Mouse (Mus musculus) megakaryocyte, embryonic 14.5 days (primary cell): ENCODE results near the gene Nit2. TPM values are rescaled to one million over a fixed set of nuclear protein-coding genes. Genes with fewer than 3 reads are reported as not detected.

ENCODE experiments used
- H3K27me3 ChIP-seq: replicated peaks from 2 replicates; pipeline ENCODE3; 2012; ENCODE audit warnings: inconsistent platforms
- H3K36me3 ChIP-seq: replicated peaks from 2 replicates; pipeline ENCODE3; 2012; ENCODE audit warnings: low read length, inconsistent platforms, mixed read lengths
- H3K4me1 ChIP-seq: 2 replicates; pipeline ENCODE4 v1.6.1; 2012; ENCODE audit warnings: inconsistent platforms
- H3K4me3 ChIP-seq: replicated peaks from 2 replicates; pipeline ENCODE3; 2012; ENCODE audit warnings: moderate library complexity, mild to moderate bottlenecking, inconsistent platforms
- H3K9me3 ChIP-seq: 2 replicates; pipeline ENCODE4 v1.6.1; 2012; ENCODE audit warnings: inconsistent platforms
- FLI1 ChIP-seq: IDR thresholded peaks from 2 replicates; pipeline ENCODE4 v1.6.1; 2012; ENCODE audit warnings: low read length, inconsistent platforms, mixed read lengths
- GATA1 ChIP-seq: IDR thresholded peaks from 3 replicates; pipeline ENCODE4 v1.6.1; 2012; ENCODE audit warnings: mixed read lengths, low read length, inconsistent platforms, borderline replicate concordance
- polyA plus RNA-seq: library from polyadenylated mRNA; stranded (reverse); fragments of >175 nt; gene quantifications from 2 replicates; pipeline ENCODE4 v1.2.3, GENCODE M21; 2012; ENCODE audit warnings: low replicate concordance; ENCODE audit not compliant: insufficient read depth

The Nit2 gene
- polyA plus RNA-seq, result 5.7 TPM in 1 of 2 replicates, not detected in the other

DNA sequence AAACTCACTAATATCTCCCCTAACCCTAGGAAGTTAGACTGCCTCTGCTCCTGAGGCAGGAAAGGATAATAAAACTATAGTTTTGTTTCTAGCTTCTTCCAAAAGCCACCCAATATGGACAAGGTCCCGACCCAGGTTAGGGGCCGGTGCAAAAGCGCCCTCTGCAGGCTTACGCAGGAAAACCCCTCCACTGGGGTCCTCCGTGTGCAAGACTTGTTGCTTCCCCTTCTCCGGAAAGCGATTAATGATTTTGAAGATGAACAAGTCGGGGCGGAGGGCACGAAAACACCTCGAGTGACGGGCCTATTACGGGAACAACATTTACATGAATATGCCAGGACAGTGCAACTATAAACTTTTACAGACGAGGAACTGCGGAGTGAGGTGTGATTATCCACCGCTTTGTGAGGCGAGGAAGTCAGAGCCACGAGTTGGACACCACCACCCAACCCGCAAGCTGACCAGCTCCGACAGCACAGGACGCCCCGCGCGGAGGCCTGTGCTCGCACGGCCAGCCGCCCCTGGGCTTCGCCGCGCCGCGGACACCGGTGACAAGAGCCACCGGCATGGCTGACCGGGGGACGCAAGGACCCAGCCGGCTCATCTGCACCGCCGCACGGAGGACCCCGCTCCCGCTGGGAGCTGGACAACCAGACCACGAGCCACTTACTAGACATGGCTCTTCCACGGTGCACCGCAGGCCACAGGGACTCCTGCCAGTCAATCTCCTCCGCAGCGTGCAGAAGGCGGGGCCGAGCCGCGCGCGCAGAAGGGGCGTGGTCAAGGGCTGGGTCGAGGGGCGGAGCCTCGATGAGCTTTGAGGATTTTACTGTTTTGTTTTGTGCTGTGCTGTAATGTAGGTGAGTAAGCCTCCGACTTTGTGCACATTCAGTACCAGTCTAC lies at the start of gene Nit2:
Gene Nit2 (minus strand): TSS at position 731 of the 903 bp plus-strand sequence.
- TF ChIP-seq FLI1 (no peak), GATA1 (no peak)
- peaks cover 69% of the 10 kb centered on the region for H3K36me3 ChIP-seq
- H3K4me1 ChIP-seq, result peaks cover 46% of the 10 kb centered on the region
- no peaks in the 10 kb centered on the region for H3K9me3 ChIP-seq
- H3K27me3 ChIP-seq, result no peaks in the 10 kb centered on the region
- H3K4me3 ChIP-seq, result peak within 1 kb of the TSS; percentile 98

DNA sequence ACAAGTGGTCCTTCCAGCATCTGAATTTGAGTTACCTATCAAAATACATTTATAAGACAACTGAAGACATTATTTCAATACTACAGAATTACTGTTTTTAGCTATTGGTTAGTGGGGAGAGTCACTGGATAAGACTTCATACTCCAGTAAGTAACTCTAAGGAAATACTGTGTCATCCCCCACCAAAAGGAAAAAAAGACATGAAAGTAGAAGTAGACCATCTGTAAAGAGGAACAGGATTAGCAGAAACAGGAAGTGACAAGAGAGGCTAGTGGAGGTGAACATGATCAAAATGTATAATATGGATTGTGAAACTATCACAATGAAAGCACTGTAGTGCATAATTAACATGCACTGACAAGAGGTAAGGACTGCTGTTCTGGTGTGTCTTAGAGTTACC lies 48.8 kb upstream of the Nit2 start:
- Histone ChIP-seq H3K27me3 (no peaks in the 10 kb centered on the region), H3K36me3 (peaks cover 76% of the 10 kb centered on the region), H3K4me1 (peaks cover 20% of the 10 kb centered on the region), H3K9me3 (no peaks in the 10 kb centered on the region), H3K4me3 (no peak overlapping the region)
- no peak for TF ChIP-seq GATA1
- TF ChIP-seq FLI1, result no peak

DNA sequence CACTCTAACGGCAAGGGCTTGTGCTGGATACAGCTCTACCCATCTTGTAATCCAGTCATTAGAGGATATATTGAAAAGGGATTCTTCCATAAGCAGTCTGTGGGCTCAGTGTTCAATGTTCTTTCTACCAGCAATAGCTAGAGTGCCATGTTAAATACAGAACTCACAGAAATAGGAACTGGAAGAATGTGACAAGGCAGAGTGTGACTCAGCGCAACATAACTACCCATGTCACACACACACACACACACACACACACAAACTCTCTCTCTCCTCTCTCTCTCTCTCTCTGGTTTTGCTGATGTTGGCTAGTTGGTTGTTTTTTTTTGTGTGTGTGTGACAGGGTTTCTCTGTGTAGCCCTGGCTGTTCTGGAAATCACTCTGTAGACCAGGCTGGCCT lies 43.9 kb upstream of the Nit2 start:
- TF ChIP-seq FLI1 (no peak), GATA1 (no peak)
- no peaks in the 10 kb centered on the region for H3K9me3 ChIP-seq
- no peaks in the 10 kb centered on the region for H3K27me3 ChIP-seq
- H3K4me1 ChIP-seq, result peaks cover 23% of the 10 kb centered on the region
- peak overlapping the region; percentile 62 for H3K4me3 ChIP-seq
- H3K36me3 ChIP-seq, result peaks cover 74% of the 10 kb centered on the region

DNA sequence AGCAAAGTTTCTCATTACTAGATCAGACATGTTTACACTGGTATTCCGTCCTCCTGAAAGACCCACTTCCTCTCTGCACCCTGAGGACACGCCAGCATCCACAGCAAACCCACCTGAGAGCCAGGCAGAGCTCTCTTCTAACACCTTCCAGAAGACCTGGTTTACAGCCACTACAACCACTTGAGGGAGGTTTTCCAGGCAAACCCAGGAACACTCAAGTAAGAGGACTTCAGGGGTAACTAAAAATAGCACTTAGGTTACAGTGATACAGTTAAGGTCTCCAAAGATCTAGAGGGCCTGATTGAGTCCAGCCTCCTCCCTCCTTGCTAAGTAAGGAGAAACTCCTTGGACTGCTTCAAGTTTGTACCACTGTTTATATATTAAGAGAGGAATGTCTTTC lies 41.2 kb upstream of the Nit2 start:
- Histone ChIP-seq H3K27me3 (no peaks in the 10 kb centered on the region), H3K4me3 (no peak overlapping the region), H3K9me3 (no peaks in the 10 kb centered on the region), H3K4me1 (peaks cover 13% of the 10 kb centered on the region), H3K36me3 (peaks cover 55% of the 10 kb centered on the region)
- TF ChIP-seq FLI1 (no peak), GATA1 (no peak)

DNA sequence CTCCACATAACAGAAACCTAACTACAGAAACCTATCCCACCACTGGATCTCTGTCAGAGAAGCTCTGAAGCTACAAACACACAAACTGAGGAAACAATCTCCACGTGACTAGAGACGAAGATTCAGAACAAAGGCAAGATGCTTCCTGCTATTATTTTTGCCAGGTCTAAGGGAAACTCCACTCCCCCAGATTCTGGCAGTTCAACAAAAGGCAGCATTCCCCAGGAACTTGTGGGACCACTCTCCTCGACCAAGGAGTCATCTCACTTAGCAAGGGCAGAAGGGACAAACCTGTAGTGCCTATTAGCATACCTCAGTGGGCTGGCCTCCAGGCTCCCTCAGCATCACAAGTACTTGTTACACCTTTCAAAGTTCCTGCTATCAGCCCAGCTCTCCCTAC lies 30.1 kb upstream of the Nit2 start:
- Histone ChIP-seq H3K4me1 (peaks cover 6% of the 10 kb centered on the region; the same call in 1 of the 2 replicates), H3K9me3 (no peaks in the 10 kb centered on the region), H3K36me3 (peaks cover 77% of the 10 kb centered on the region), H3K4me3 (no peak overlapping the region), H3K27me3 (no peaks in the 10 kb centered on the region)
- TF ChIP-seq FLI1 (no peak), GATA1 (no peak)

DNA sequence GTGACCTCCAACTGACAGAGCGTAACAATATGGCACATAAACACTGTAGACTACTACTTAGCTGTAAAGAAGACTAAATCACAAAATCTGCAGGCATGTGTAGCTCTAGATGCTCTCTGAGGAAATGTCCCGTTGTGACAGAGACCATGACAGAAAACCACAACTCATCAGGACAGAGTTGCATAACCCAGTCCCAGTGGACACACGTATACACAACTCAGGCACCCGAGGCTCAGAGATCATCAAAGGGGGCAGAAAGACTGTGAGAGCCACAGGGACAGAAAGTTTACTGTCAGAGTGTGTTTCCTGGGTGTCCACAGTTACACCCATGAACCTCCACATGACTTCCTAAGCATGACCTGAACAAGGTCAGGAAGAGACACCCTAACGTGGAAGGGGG lies 29.4 kb upstream of the Nit2 start:
- TF ChIP-seq FLI1 (no peak), GATA1 (no peak)
- no peaks in the 10 kb centered on the region for H3K9me3 ChIP-seq
- H3K36me3 ChIP-seq, result peaks cover 84% of the 10 kb centered on the region
- H3K4me3 ChIP-seq, result no peak overlapping the region
- peaks cover 6% of the 10 kb centered on the region; the same call in 1 of the 2 replicates for H3K4me1 ChIP-seq
- no peaks in the 10 kb centered on the region for H3K27me3 ChIP-seq

DNA sequence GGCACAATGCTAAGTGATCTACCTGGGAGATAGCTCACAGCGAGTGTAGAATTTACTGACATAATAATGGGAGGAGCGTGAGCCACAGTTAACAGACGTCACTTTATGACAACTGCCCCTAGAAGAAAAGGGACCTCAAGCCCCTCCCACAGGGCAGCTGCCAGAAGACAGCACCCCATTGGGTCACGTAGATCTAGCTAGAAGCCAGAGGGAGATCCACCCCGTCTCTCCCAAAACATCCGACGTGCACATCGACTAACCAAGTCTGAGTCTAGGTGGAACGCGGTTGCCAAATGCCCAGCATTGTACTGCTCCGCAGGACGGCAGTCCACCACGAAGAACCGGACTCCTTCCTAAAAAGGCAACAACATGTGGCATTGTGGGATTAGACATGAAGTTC lies 24.1 kb upstream of the Nit2 start:
- no peaks in the 10 kb centered on the region for H3K9me3 ChIP-seq
- TF ChIP-seq GATA1, result no peak
- TF ChIP-seq FLI1, result no peak
- H3K4me1 ChIP-seq, result peaks cover 29% of the 10 kb centered on the region
- H3K4me3 ChIP-seq, result no peak overlapping the region
- H3K36me3 ChIP-seq, result peaks cover 74% of the 10 kb centered on the region
- H3K27me3 ChIP-seq, result no peaks in the 10 kb centered on the region

DNA sequence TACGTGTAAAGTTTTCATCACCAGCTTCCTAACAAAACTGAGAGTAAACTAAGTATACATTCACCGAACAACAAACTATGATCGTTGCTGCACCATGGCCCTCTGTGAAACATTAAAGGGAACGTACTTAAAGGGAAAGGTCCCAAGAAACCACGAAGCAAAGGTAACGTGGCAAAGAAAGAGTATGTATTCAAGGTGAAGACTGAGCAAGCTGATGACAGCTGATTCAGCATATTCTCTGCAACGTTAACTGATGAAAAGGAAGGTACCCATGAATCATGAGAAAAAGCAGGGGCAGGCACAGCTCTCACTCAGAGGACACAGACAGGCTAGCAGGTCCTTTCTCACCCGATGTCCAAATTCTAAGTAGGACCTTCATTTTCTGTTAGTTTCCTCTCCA lies 23.2 kb upstream of the Nit2 start:
- Histone ChIP-seq H3K36me3 (peaks cover 79% of the 10 kb centered on the region), H3K9me3 (no peaks in the 10 kb centered on the region), H3K27me3 (no peaks in the 10 kb centered on the region), H3K4me1 (peaks cover 29% of the 10 kb centered on the region), H3K4me3 (no peak overlapping the region)
- no peak for TF ChIP-seq GATA1
- TF ChIP-seq FLI1, result no peak

DNA sequence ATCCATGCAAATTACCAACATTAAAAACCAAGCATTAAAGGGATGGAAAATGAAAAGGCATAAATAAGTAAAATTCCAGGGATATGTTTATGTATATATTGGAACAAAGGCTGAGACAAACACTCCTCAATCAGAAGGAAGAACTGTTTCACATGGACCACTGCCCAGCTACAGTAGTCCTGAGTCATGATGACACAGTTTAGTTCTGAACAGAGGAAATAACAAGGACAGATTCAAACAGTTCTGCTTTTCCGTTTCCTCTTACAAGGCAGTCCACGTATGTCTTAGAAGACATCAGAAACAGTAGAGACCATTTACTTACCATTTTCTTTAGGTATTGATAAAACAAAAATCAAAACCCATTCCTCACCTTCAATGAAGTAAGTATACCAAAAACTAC lies 22.4 kb upstream of the Nit2 start:
- no peaks in the 10 kb centered on the region for H3K27me3 ChIP-seq
- peaks cover 29% of the 10 kb centered on the region for H3K4me1 ChIP-seq
- TF ChIP-seq GATA1 (no peak), FLI1 (no peak)
- no peaks in the 10 kb centered on the region for H3K9me3 ChIP-seq
- peak overlapping the region; percentile 57 for H3K4me3 ChIP-seq
- peaks cover 76% of the 10 kb centered on the region for H3K36me3 ChIP-seq

DNA sequence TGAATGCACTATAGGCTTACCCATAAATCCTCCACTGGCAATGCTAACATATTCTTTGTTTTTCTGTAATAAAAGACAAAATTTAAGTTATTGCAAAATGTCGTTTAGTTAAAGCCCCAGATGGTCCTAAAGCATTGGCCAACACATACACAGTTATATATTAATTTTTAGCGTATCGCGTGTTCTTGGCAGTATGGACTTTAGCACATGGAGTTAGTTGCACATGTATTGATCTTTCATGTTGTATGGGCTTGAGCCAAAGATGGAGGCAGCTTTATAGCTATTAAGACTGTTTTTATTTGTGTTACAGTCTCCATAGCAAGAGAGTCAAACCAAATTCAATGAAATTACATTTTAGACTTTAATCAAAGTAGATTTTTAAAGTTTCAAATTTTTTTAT lies 19.5 kb upstream of the Nit2 start:
- Histone ChIP-seq H3K9me3 (no peaks in the 10 kb centered on the region), H3K4me1 (peaks cover 29% of the 10 kb centered on the region), H3K27me3 (no peaks in the 10 kb centered on the region), H3K36me3 (peaks cover 78% of the 10 kb centered on the region), H3K4me3 (no peak overlapping the region)
- TF ChIP-seq GATA1 (no peak), FLI1 (no peak)
